Mouse (Mus musculus) NIH3T3 (cell line): ENCODE results near the gene Vstm4.

Experiments used
- DNase-seq: peaks from one replicate; pipeline ENCODE4 v3.0.0-alpha.2; 2012; ENCODE audit warnings: low read depth

The Vstm4 gene

GRCm38 (mm10) chr14:32947512-32947911 is 91.0 kb downstream of the Vstm4 start:
- no peak for DNase-seq

GRCm38 (mm10) chr14:32950312-32951301 is 94.1 kb downstream of the Vstm4 start:
- no peak for DNase-seq

- no peak for DNase-seq
Observed at GRCm38 (mm10) chr14:32956486-32956885, 99.9 kb downstream of the Vstm4 start.

- DNase-seq: no peak
Observed at GRCm38 (mm10) chr14:32958671-32959070, 102.1 kb downstream of the Vstm4 start.

- peak; percentile 41 for DNase-seq
Observed at GRCm38 (mm10) chr14:32960481-32960880, 103.9 kb downstream of the Vstm4 start.

- DNase-seq: peak; percentile 50
Observed at GRCm38 (mm10) chr14:32964742-32965141, 108.2 kb downstream of the Vstm4 start.

- no peak for DNase-seq
Observed at GRCm38 (mm10) chr14:32970700-32971099, 114.1 kb downstream of the Vstm4 start.

GRCm38 (mm10) chr14:32984176-32984738 is 127.7 kb downstream of the Vstm4 start:
- no peak for DNase-seq

- DNase-seq: no peak
Observed at GRCm38 (mm10) chr14:32986659-32987058, 130.1 kb downstream of the Vstm4 start.
